Mouse (Mus musculus) E14TG2a.4 (cell line): ENCODE results near the gene Megf9.

Source experiments
- CTCF ChIP-seq: conservative IDR thresholded peaks from 2 replicates; pipeline ENCODE4 v1.5.1; 2014; ENCODE audit warnings: low read length
- NANOG ChIP-seq: IDR thresholded peaks from 2 replicates; pipeline ENCODE4 v1.6.1; 2014; ENCODE audit warnings: borderline replicate concordance, low read length, mixed read lengths

DNA sequence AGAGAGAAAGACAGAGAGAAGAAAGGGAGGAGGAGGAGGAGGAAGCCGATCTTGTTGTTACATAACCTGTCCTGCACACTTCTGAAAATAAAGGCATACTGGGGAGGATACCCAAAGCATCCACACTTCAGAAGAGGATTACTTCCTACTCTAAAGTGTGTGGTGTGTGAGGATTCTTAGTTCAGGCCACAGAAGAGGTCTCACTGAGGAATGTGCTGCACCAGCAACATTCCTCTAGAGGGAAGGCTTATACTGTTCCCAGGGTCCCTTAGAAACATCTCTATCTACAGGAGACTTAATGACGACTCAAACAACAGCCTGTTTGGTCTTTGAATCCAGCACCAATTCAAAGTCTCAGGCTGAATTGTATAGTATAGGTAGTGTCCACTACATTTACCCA lies 114.6 kb downstream of the Megf9 start:
- TF ChIP-seq CTCF = no peak
- no peak for TF ChIP-seq NANOG
